Mouse (Mus musculus) heart, adult 2 months (tissue): ENCODE results near the gene 1700030J22Rik.

Experiments used
- CTCF ChIP-seq: fragments of 200-600 bp; IDR thresholded peaks from 2 replicates; pipeline ENCODE4 v1.8.1; 2022; ENCODE audit warnings: antibody characterized with exemption, mild to moderate bottlenecking, moderate library complexity
- POLR2A ChIP-seq: fragments of 200-500 bp; IDR thresholded peaks from 2 replicates; pipeline ENCODE4 v1.6.1; 2011; ENCODE audit warnings: mild to moderate bottlenecking, low read depth, low read length, control low read depth; ENCODE audit not compliant: insufficient read depth

DNA sequence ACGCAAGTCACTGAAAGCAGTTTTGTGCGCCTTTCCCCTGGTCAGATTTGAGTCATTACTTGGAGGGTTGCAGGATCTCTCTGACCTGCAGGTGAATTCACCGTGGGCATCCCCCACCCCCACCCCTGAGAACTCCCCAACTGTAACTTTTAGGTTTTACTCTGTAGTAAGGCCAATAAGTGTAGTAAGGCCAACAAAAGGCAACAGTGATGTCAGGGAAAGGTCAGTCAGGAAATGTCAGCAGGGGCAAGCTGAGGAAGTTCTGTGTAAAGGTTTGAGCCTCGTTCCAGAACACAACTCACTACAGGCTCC is 34.4 kb downstream of the 1700030J22Rik start:
- TF ChIP-seq POLR2A (no peak), CTCF (no peak)
